Mouse (Mus musculus) erythroblast, embryonic 14.5 days (primary cell): ENCODE results near the gene Mta2. TPM values are rescaled to one million over a fixed set of nuclear protein-coding genes. Genes with fewer than 3 reads are reported as not detected.
A peak's percentile ranks its signal among the peaks of the same experiment; 100 is the strongest.
"Not testable (repeated sequence)": the region's sequence is repeated elsewhere in the genome, so short reads cannot be mapped to it uniquely, and the experiment has no call there.

Experiments
- H3K27me3 ChIP-seq: 2 replicates; pipeline ENCODE4 v1.6.1; 2012; ENCODE audit warnings: inconsistent platforms; ENCODE audit not compliant: control insufficient read depth
- H3K36me3 ChIP-seq: 2 replicates; pipeline ENCODE4 v1.6.1; 2012; ENCODE audit warnings: mild to moderate bottlenecking, inconsistent platforms; ENCODE audit not compliant: control insufficient read depth
- H3K4me1 ChIP-seq: 2 replicates; pipeline ENCODE4 v1.6.1; 2012; ENCODE audit warnings: inconsistent platforms; ENCODE audit not compliant: control insufficient read depth
- H3K4me3 ChIP-seq: replicated peaks from 2 replicates; pipeline ENCODE3; 2012; ENCODE audit warnings: moderate library complexity, mild to moderate bottlenecking, inconsistent platforms
- H3K9me3 ChIP-seq: 2 replicates; pipeline ENCODE4 v1.6.1; 2012; ENCODE audit warnings: low read length, inconsistent platforms, mixed read lengths; ENCODE audit not compliant: control insufficient read depth
- GATA1 ChIP-seq: IDR thresholded peaks from 2 replicates; pipeline ENCODE4 v1.6.1; 2012; ENCODE audit warnings: low read length, inconsistent platforms, mixed read lengths
- TAL1 ChIP-seq: IDR thresholded peaks from 3 replicates; pipeline ENCODE4 v1.6.1; 2012; ENCODE audit warnings: low read length, inconsistent platforms, mixed read lengths
- polyA plus RNA-seq: library from polyadenylated mRNA; stranded (reverse); fragments of >175 nt; gene quantifications from 2 replicates; pipeline ENCODE4 v1.2.3, GENCODE M21; 2012

Mta2 gene
- 2.2 and 3.4 TPM in 2 replicates for polyA plus RNA-seq

- Histone ChIP-seq H3K27me3 (no peaks in the 10 kb centered on the region), H3K4me1 (peaks cover 67% of the 10 kb centered on the region), H3K9me3 (no peaks in the 10 kb centered on the region), H3K4me3 (peak within 1 kb of the TSS; percentile 100), H3K36me3 (peaks cover 72% of the 10 kb centered on the region)
- TF ChIP-seq TAL1 (no peak), GATA1 (no peak)
Observed at GRCm38 (mm10) chr19:8941515-8942217, at the start of gene Mta2. TSS of gene Mta2 (plus strand) at chr19:8941875.

DNA sequence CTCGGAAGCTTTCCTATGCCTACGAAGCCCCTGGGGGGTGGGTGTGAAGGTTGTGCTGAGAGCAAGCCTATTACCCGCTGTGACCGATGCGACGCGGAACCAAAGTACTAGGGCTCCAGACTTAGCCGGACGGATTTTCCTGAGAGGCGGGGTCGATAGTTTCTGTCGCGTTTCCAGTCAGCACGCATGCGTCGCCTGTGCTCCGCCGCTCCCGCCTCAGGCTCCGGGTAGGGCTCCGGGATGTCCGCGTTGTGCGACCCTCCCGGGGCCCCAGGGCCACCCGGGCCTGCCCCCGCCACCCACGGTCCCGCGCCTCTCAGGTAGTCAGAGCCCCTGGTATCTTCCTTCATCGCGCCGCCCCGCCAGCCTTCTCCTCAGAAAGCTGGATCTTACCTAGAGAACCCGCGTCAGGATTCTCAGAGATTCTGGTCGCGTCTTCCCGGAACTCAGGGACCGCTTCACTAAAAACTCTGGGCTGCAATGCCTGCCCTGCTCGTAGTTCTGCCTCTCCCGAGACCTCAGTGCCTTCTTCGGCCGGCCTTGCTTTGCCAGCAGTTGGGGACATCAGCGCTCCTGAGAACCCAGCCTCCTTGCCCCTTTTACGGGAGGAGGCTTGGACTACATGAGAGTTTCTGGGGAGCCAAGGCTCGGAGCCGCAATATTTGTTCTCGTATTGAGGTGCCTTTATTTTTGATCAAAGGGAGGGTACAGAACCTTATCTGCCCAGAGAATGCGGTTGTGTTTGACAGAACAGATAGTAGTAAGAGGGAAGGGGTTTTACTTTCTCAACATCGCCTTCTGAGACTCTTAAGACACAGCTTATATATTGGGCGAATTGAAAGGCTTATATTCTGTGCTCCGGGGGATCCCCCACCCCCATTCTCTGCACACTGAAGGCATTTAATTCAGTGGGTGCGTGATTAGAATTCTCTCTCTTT, 48.6 kb upstream of the Mta2 start, which contains the start of gene Ints5:
Gene Ints5 (plus strand): TSS at position 177 of the 938 bp plus-strand sequence.
- no peaks in the 10 kb centered on the region for H3K27me3 ChIP-seq
- H3K4me3 ChIP-seq, result peak within 1 kb of the TSS; percentile 85
- H3K9me3 ChIP-seq, result peaks cover 3% of the 10 kb centered on the region; the same call in 1 of the 2 replicates
- TF ChIP-seq TAL1 (no peak), GATA1 (no peak)
- H3K4me1 ChIP-seq, result peaks cover 81% of the 10 kb centered on the region
- peaks cover 53% of the 10 kb centered on the region for H3K36me3 ChIP-seq

DNA sequence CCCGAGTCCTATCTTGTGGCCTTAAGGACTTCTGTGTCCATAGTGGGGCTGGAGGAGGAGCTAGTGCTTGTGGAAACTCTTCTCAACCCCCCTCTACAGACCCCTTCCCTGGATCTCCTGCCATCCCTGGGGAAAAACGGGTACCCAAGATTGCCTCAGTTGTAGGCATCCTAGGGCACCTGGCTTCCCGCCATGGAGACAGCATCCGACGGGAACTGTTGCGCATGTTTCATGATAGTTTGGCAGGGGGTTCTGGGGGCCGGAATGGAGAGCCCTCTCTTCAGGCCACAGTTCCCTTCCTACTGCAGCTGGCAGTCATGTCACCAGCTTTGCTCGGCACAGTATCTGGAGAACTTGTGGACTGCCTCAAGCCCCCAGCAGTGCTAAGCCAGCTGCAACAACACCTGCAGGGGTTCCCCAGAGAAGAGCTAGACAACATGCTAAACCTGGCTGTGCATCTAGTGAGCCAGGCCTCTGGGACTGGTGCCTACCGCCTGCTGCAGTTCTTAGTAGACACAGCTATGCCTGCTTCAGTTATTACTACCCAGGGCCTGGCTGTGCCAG, 46.2 kb upstream of the Mta2 start:
- Histone ChIP-seq H3K9me3 (peaks cover 3% of the 10 kb centered on the region; the same call in 1 of the 2 replicates), H3K4me3 (no peak overlapping the region), H3K36me3 (peaks cover 56% of the 10 kb centered on the region), H3K4me1 (peaks cover 84% of the 10 kb centered on the region), H3K27me3 (no peaks in the 10 kb centered on the region)
- TF ChIP-seq TAL1 (no peak), GATA1 (no peak)

DNA sequence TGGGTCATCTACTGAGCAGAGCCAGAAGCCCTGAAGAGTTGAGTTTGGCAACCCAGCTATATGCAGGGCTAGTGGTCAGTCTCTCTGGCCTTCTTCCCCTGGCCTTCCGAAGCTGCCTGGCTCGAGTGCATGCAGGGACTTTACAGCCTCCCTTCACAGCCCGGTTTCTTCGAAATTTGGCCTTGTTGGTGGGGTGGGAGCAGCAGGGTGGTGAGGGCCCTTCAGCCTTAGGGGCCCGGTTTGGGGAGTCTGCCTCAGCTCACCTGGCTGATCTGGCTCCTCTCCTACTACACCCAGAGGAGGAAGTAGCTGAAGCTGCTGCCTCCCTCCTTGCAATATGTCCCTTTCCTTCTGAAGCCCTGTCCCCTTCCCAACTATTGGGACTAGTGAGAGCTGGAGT, 45.4 kb upstream of the Mta2 start:
- H3K27me3 ChIP-seq, H3K4me3 ChIP-seq, H3K9me3 ChIP-seq: not testable (repeated sequence)
- H3K36me3 ChIP-seq, result peaks cover 56% of the 10 kb centered on the region
- H3K4me1 ChIP-seq, result peaks cover 81% of the 10 kb centered on the region

DNA sequence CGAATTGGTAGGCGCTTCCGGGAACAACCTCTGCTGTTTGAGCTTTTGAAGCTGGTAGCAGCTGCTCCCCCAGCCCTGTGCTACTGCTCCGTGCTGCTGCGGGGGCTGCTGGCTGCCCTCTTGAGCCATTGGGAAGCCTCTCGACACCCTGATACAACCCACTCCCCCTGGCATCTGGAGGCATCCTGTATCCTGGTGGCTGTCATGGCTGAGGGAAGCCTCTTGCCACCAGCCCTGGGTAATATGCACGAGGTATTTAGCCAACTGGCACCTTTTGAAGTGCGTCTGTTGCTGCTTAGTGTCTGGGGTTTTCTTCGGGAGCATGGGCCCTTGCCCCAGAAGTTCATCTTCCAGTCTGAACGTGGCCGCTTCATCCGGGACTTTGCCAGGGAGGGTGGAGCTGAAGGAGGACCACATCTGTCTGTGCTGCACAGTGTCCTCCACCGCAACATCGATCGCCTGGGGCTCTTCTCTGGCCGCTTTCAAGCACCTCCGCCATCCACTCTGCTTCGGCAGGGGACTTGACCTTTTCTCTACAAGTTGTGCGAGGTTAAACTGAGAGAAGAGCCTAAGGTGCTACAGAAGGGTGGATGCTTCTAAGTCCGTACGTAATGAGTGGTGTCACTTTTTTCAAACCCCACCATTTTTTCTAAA, 44.3 kb upstream of the Mta2 start:
- not testable (repeated sequence) for H3K9me3 ChIP-seq, H3K27me3 ChIP-seq
- Histone ChIP-seq H3K4me1 (peaks cover 74% of the 10 kb centered on the region), H3K36me3 (peaks cover 61% of the 10 kb centered on the region), H3K4me3 (peak overlapping the region; percentile 70)

- Histone ChIP-seq H3K4me1 (peaks cover 70% of the 10 kb centered on the region), H3K27me3 (no peaks in the 10 kb centered on the region), H3K36me3 (peaks cover 68% of the 10 kb centered on the region)
Observed at GRCm38 (mm10) chr19:8897865-8898495, 43.7 kb upstream of the Mta2 start, which contains the start of gene Ganab. TSS of gene Ganab (plus strand) at chr19:8898071.

GRCm38 (mm10) chr19:8898576-8898975, 43.1 kb upstream of the Mta2 start:
- peaks cover 65% of the 10 kb centered on the region for H3K4me1 ChIP-seq
- H3K4me3 ChIP-seq, result peak overlapping the region; percentile 70
- H3K27me3 ChIP-seq, result no peaks in the 10 kb centered on the region
- TF ChIP-seq TAL1 (no peak), GATA1 (no peak)
- peaks cover 74% of the 10 kb centered on the region for H3K36me3 ChIP-seq
- H3K9me3 ChIP-seq, result peaks cover 3% of the 10 kb centered on the region; the same call in 1 of the 2 replicates

More at GRCm38 (mm10) chr19:8897865-8898495, 43.7 kb upstream of the Mta2 start, which contains the start of gene Ganab:
- Histone ChIP-seq H3K9me3 (peaks cover 3% of the 10 kb centered on the region; the same call in 1 of the 2 replicates), H3K4me3 (peak within 1 kb of the TSS; percentile 70)
- TF ChIP-seq GATA1, result no peak

DNA sequence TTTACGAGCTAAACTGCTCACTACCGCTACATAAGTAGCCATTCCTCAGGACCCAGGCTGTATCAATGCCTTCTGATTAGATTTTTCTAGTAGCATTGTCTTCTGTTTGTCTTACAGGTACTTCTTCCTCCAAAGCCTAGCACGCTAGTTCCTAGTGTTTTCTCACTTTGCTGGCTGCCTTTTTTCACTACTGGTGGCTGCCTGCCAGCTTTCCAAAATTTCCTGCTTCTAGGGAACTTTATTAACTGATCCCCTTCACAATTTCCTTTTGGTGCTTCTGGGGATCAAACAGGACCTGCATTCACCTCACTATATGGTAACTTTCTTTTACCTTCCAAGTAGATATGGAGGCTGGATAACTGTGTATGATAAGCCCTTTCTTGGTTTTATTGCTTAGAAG, 42.6 kb upstream of the Mta2 start:
- peaks cover 3% of the 10 kb centered on the region; the same call in 1 of the 2 replicates for H3K9me3 ChIP-seq
- peak overlapping the region; percentile 70 for H3K4me3 ChIP-seq
- TF ChIP-seq TAL1, result no peak
- H3K4me1 ChIP-seq, result peaks cover 60% of the 10 kb centered on the region
- H3K27me3 ChIP-seq, result no peaks in the 10 kb centered on the region
- peaks cover 78% of the 10 kb centered on the region for H3K36me3 ChIP-seq
